8 mouse cellular contexts compared by ENCODE assay signal in the genomic region with DNA sequence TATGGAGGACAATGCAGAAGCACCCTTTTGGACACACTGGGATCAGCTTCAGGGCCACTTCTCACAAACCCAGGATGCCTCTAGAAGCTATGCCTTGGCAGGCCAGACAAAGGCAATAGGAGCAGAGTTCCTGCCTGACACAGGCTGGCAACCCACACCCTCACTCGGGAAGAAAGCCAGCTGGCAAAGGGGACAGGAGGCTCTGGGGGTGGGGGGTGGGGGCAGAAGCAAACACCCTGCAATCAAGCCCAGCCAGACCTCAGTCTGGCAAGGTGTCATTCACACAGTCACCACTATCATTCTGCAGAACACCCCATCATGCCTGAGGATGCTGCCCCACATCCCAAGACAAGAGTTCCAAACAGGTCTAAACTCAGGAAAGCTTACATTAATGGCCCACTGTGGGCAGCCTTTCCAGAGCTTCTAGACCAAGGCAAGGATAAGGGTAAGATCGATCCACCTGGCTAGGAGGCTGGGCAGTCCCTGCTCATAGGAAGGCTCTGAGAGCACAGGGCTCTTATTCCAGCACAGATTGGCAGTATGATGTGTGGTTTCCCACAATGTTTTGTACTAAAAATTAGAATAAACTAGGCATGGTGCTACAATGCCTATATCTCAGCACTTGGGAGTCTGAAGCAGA.
A peak's percentile ranks its signal among the peaks of the same experiment; 100 is the strongest.
DNase-seq lines count a peak whose midpoint lies in the region; ATAC-seq lines count a peak whose summit lies in the region.

No protein-coding gene starts in this region.

- ATAC-seq in midbrain, embryonic 11.5 days (ENCODE audit: low FRiP score) = no peak
- ATAC-seq in forebrain, embryonic 14.5 days = peak; percentile 47

- H3K9ac ChIP-seq in midbrain, embryonic 11.5 days (ENCODE audit: low read length) = no peak overlapping the region
- no peak overlapping the region for H3K9ac ChIP-seq in forebrain, embryonic 14.5 days (ENCODE audit: low read length)

- no peak overlapping the region for H3K4me3 ChIP-seq in midbrain, embryonic 10.5 days
- no peak overlapping the region for H3K4me3 ChIP-seq in midbrain, embryonic 11.5 days (ENCODE audit: low read depth, low read length)
- H3K4me3 ChIP-seq in forebrain, embryonic 14.5 days (ENCODE audit: low read depth, low read length) = no peak overlapping the region

- peak overlapping the region; percentile 77 for H3K27ac ChIP-seq in midbrain, embryonic 10.5 days (replicated peaks)
- H3K27ac ChIP-seq in midbrain, embryonic 11.5 days (ENCODE audit: low read depth, low read length) = no peak overlapping the region
- H3K27ac ChIP-seq in forebrain, embryonic 14.5 days (ENCODE audit: low read depth, low read length) = peak overlapping the region; percentile 75

- H3K9me3 ChIP-seq in midbrain, embryonic 10.5 days (replicated peaks) = no peaks in the 10 kb centered on the region
- no peaks in the 10 kb centered on the region for H3K9me3 ChIP-seq in midbrain, embryonic 11.5 days (ENCODE audit: control insufficient read depth, low read length)
- no peaks in the 10 kb centered on the region for H3K9me3 ChIP-seq in forebrain, embryonic 14.5 days (replicated peaks; ENCODE audit: control insufficient read depth, low read length)

- peak; percentile 63 for DNase-seq in adrenal gland, postnatal 14 days
- no peak for DNase-seq in adrenal gland, postnatal 4 days (ENCODE audit: low spot score in 2 of 2)
- DNase-seq in midbrain, embryonic 10.5 days (ENCODE audit: low spot score) = no peak
- DNase-seq in midbrain, embryonic 11.5 days (ENCODE audit: low spot score, missing footprints) = no peak
- DNase-seq in forebrain, embryonic 14.5 days (ENCODE audit: low spot score) = peak; percentile 76
- peak; percentile 56 to 66 for DNase-seq in layer of hippocampus, postnatal 10 days (ENCODE audit: low spot score in 2 of 2)
- DNase-seq in spleen, postnatal 4 days (ENCODE audit: low spot score in 2 of 2) = peak; percentile 69 to 77
- no peak for DNase-seq in left cerebral cortex, adult 18-20 months (ENCODE audit: low spot score in 2 of 2)

- WGBS in midbrain, embryonic 10.5 days = 87% methylated on average over 2 of the region's 2 CpGs
- WGBS in midbrain, embryonic 11.5 days = 85% methylated on average over 2 of the region's 2 CpGs
- WGBS in forebrain, embryonic 14.5 days = 51% methylated on average over 2 of the region's 2 CpGs

- no peaks in the 10 kb centered on the region for H3K36me3 ChIP-seq in midbrain, embryonic 10.5 days
- no peaks in the 10 kb centered on the region for H3K36me3 ChIP-seq in midbrain, embryonic 11.5 days (ENCODE audit: control insufficient read depth, insufficient read depth, low read length)
- H3K36me3 ChIP-seq in forebrain, embryonic 14.5 days (ENCODE audit: control insufficient read depth, insufficient read depth, low read length) = no peaks in the 10 kb centered on the region

- H3K27me3 ChIP-seq in midbrain, embryonic 10.5 days (ENCODE audit: low read depth, poor library complexity, severe bottlenecking) = no peaks in the 10 kb centered on the region
- H3K27me3 ChIP-seq in midbrain, embryonic 11.5 days (ENCODE audit: control insufficient read depth, insufficient read depth, low read length) = no peaks in the 10 kb centered on the region
- no peaks in the 10 kb centered on the region for H3K27me3 ChIP-seq in forebrain, embryonic 14.5 days (replicated peaks; ENCODE audit: control insufficient read depth, insufficient read depth, low read length)

- H3K4me2 ChIP-seq in midbrain, embryonic 11.5 days = no peak overlapping the region
- H3K4me2 ChIP-seq in forebrain, embryonic 14.5 days (ENCODE audit: low read length) = no peak overlapping the region

- peaks cover 84% of the 10 kb centered on the region for H3K4me1 ChIP-seq in midbrain, embryonic 10.5 days
- peaks cover 18% of the 10 kb centered on the region for H3K4me1 ChIP-seq in midbrain, embryonic 11.5 days (ENCODE audit: control insufficient read depth, insufficient read depth, low read length)
- H3K4me1 ChIP-seq in forebrain, embryonic 14.5 days (ENCODE audit: control insufficient read depth, insufficient read depth, low read length) = peaks cover 38% of the 10 kb centered on the region

Comparison
In these comparisons a context has a peak if more than half of its experiments do, and no peak if none do; other contexts are left out.
1. DNase-seq: peak in adrenal gland, postnatal 14 days (single experiment), forebrain, embryonic 14.5 days (single experiment), layer of hippocampus, postnatal 10 days (2 of 2) and spleen, postnatal 4 days (2 of 2); none in adrenal gland, postnatal 4 days (0 of 2), midbrain, embryonic 10.5 days (single experiment), midbrain, embryonic 11.5 days (single experiment) and left cerebral cortex, adult 18-20 months (0 of 2).